Mouse (Mus musculus) megakaryocyte, embryonic 14.5 days (primary cell): ENCODE data around the gene Ush1c.

Experiments
- FLI1 ChIP-seq: IDR thresholded peaks from 2 replicates; pipeline ENCODE4 v1.6.1; 2012; ENCODE audit warnings: low read length, inconsistent platforms, mixed read lengths
- GATA1 ChIP-seq: IDR thresholded peaks from 3 replicates; pipeline ENCODE4 v1.6.1; 2012; ENCODE audit warnings: mixed read lengths, low read length, inconsistent platforms, borderline replicate concordance

DNA sequence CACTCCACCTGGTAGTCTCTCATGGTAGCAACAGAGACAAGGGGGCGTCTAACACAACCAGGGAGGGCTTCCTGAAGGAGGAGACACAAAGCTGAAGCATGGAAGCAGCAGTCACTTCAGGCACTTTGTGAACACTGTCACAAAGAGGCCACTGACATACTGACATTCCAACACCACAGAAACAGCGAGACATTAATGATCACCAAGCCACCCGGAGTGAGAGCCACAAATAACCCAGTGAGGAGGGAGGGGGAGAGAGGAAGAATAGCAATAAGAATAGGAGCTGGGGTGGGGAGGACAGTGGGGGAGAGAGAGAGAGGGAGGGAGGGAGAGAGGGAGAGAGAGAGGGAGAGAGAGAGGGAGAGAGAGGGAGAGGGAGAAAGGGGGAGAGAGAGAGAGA is 76.7 kb downstream of the Ush1c start:
- no peak for TF ChIP-seq GATA1
- TF ChIP-seq FLI1: no peak
